Mouse (Mus musculus) heart, embryonic 13.5 days (tissue): ENCODE measurements around the gene Gm11937. TPM values are rescaled to one million over a fixed set of nuclear protein-coding genes. Genes with fewer than 3 reads are reported as not detected.
A peak's percentile ranks its signal among the peaks of the same experiment; 100 is the strongest.

ENCODE experiments used
- ATAC-seq: fragments of 200-750 bp; cut with Nextera tagmentation; 2 replicates; pipeline ENCODE4 v1.8.0; 2017; ENCODE audit warnings: moderate TSS enrichment; ENCODE audit not compliant: insufficient number of reproducible peaks, low FRiP score, low TSS enrichment; ENCODE audit errors: extremely low read depth
- H3K27ac ChIP-seq: fragments of 300-500 bp; sonication (generic); replicated peaks from 2 replicates; pipeline ENCODE4 v1.5.1; 2015; ENCODE audit warnings: moderate library complexity, mild to moderate bottlenecking, inconsistent platforms
- H3K27me3 ChIP-seq: fragments of 300-500 bp; sonication (generic); replicated peaks from 2 replicates; pipeline ENCODE4 v1.6.1; 2015; ENCODE audit warnings: mild to moderate bottlenecking, inconsistent platforms
- H3K36me3 ChIP-seq: fragments of 300-500 bp; sonication (generic); 2 replicates; pipeline ENCODE4 v1.6.1; 2015; ENCODE audit warnings: mild to moderate bottlenecking, inconsistent platforms
- H3K4me1 ChIP-seq: fragments of 300-500 bp; sonication (generic); 2 replicates; pipeline ENCODE4 v1.6.1; 2015; ENCODE audit warnings: inconsistent platforms
- H3K4me2 ChIP-seq: fragments of 300-500 bp; sonication (generic); 2 replicates; pipeline ENCODE4 v1.6.1; 2015; ENCODE audit warnings: inconsistent platforms, mild to moderate bottlenecking, moderate library complexity
- H3K4me3 ChIP-seq: fragments of 300-500 bp; sonication (generic); 2 replicates; pipeline ENCODE4 v1.5.1; 2015; ENCODE audit warnings: moderate library complexity, mild to moderate bottlenecking, inconsistent platforms
- H3K9ac ChIP-seq: fragments of 300-500 bp; sonication (generic); 2 replicates; pipeline ENCODE4 v1.6.1; 2015; ENCODE audit warnings: inconsistent platforms, mild to moderate bottlenecking, moderate library complexity
- H3K9me3 ChIP-seq: fragments of 300-500 bp; sonication (generic); 2 replicates; pipeline ENCODE4 v1.6.1; 2016; ENCODE audit warnings: inconsistent platforms
- WGBS: fragments of 180-500 bp; shearing (Covaris S2); methylation state at CpG from one replicate; pipeline ENCODE4 v1.1.7; 2015; ENCODE audit warnings: mixed read lengths; 5-methylcytosine and 5-hydroxymethylcytosine counted together
- polyA plus RNA-seq: library from polyadenylated mRNA; unstranded; fragments of >200 nt; fragmentation: Nextera tagmentation; extraction: Ambion mirVana; gene quantifications from 2 replicates; pipeline ENCODE4 v1.2.1, GENCODE M21; 2015

Gm11937 gene
- polyA plus RNA-seq, 1 experiment from 2014 or later = not detected

GRCm38 (mm10) chr11:99581051-99581450, 28.9 kb downstream of the Gm11937 start:
- Histone ChIP-seq H3K4me2 (no peak overlapping the region), H3K27ac (no peak overlapping the region), H3K9me3 (no peaks in the 10 kb centered on the region), H3K4me3 (no peak overlapping the region), H3K4me1 (no peaks in the 10 kb centered on the region), H3K9ac (no peak overlapping the region), H3K36me3 (no peaks in the 10 kb centered on the region), H3K27me3 (no peaks in the 10 kb centered on the region)
- ATAC-seq = no peak
- 82% methylated on average over 5 of the region's 5 CpGs for WGBS

- no peaks in the 10 kb centered on the region for H3K4me1 ChIP-seq
- no peak within 1 kb of the TSS for H3K4me2 ChIP-seq
- no peaks in the 10 kb centered on the region for H3K9me3 ChIP-seq
- no peak within 1 kb of the TSS for H3K4me3 ChIP-seq
- no peak for ATAC-seq
- no peak within 1 kb of the TSS for H3K27ac ChIP-seq
- H3K36me3 ChIP-seq = no peaks in the 10 kb centered on the region
- H3K9ac ChIP-seq = no peak within 1 kb of the TSS
- no peaks in the 10 kb centered on the region for H3K27me3 ChIP-seq
- WGBS = 86% methylated on average over 6 of the region's 6 CpGs
These were observed 29.4 kb downstream of the Gm11937 start, which contains the start of gene Krtap1-5 for GRCm38 (mm10) chr11:99580636-99581035. Krtap1-5 (minus strand) TSS chr11:99581016.

GRCm38 (mm10) chr11:99574106-99574505, 35.9 kb downstream of the Gm11937 start:
- H3K4me1 ChIP-seq = no peaks in the 10 kb centered on the region
- no peaks in the 10 kb centered on the region for H3K27me3 ChIP-seq
- H3K9me3 ChIP-seq = no peaks in the 10 kb centered on the region
- H3K27ac ChIP-seq = no peak overlapping the region
- H3K4me2 ChIP-seq = peak overlapping the region; percentile 59
- H3K9ac ChIP-seq = peak overlapping the region; percentile 47; the same call in 1 of the 2 replicates
- ATAC-seq = no peak
- no peaks in the 10 kb centered on the region for H3K36me3 ChIP-seq
- WGBS = 0% methylated on average over 7 of the region's 7 CpGs
- H3K4me3 ChIP-seq = peak overlapping the region; percentile 11; the same call in 1 of the 2 replicates

- Histone ChIP-seq H3K27ac (no peak overlapping the region), H3K27me3 (no peaks in the 10 kb centered on the region), H3K4me3 (no peak overlapping the region), H3K9me3 (no peaks in the 10 kb centered on the region), H3K9ac (no peak overlapping the region), H3K36me3 (no peaks in the 10 kb centered on the region), H3K4me1 (no peaks in the 10 kb centered on the region), H3K4me2 (no peak overlapping the region)
- WGBS = 64% methylated on average over 4 of the region's 4 CpGs
- ATAC-seq = no peak
These were observed 36.8 kb downstream of the Gm11937 start for GRCm38 (mm10) chr11:99573164-99573563.

GRCm38 (mm10) chr11:99566530-99566929, 43.5 kb downstream of the Gm11937 start, which contains the start of gene Krtap3-1:
Krtap3-1 (minus strand) TSS chr11:99566630.
- H3K4me2 ChIP-seq = no peak within 1 kb of the TSS
- H3K4me1 ChIP-seq = no peaks in the 10 kb centered on the region
- H3K36me3 ChIP-seq = no peaks in the 10 kb centered on the region
- H3K27me3 ChIP-seq = no peaks in the 10 kb centered on the region
- no peak within 1 kb of the TSS for H3K9ac ChIP-seq
- ATAC-seq = no peak
- H3K27ac ChIP-seq = no peak within 1 kb of the TSS
- H3K9me3 ChIP-seq = no peaks in the 10 kb centered on the region
- 86% methylated on average over 7 of the region's 7 CpGs for WGBS
- H3K4me3 ChIP-seq = no peak within 1 kb of the TSS

GRCm38 (mm10) chr11:99562580-99562979, 47.4 kb downstream of the Gm11937 start:
- no peak for ATAC-seq
- H3K27me3 ChIP-seq = no peaks in the 10 kb centered on the region
- WGBS = 74% methylated on average over 6 of the region's 6 CpGs

More at GRCm38 (mm10) chr11:99562580-99562979, 47.4 kb downstream of the Gm11937 start:
- H3K4me3 ChIP-seq = no peak overlapping the region
- no peak overlapping the region for H3K4me2 ChIP-seq
- no peaks in the 10 kb centered on the region for H3K9me3 ChIP-seq
- peaks cover 4% of the 10 kb centered on the region; the same call in 1 of the 2 replicates for H3K4me1 ChIP-seq
- no peak overlapping the region for H3K9ac ChIP-seq
- H3K36me3 ChIP-seq = no peaks in the 10 kb centered on the region
- no peak overlapping the region for H3K27ac ChIP-seq

Other genes with a start within 250 kb of the Gm11937 start
- gene Krt28, start 235.3 kb downstream of the Gm11937 start, polyA plus RNA-seq = 0.20 TPM in 1 of 2 replicates, not detected in the other
- 11.1 and 14.2 TPM in 2 replicates for gene Krt10, start 220.8 kb downstream of the Gm11937 start, polyA plus RNA-seq
- gene Krt12, start 187.9 kb downstream of the Gm11937 start, polyA plus RNA-seq = not detected in 2 replicates
- gene Krt20, start 172.0 kb downstream of the Gm11937 start, polyA plus RNA-seq = 2.3 and 3.2 TPM in 2 replicates
- 0.52 and 0.57 TPM in 2 replicates for gene Krt23, start 117.1 kb downstream of the Gm11937 start, polyA plus RNA-seq
- gene Krt39, start 88.9 kb downstream of the Gm11937 start, polyA plus RNA-seq = not detected in 2 replicates
- not detected in 2 replicates for gene Krt40, start 67.0 kb downstream of the Gm11937 start, polyA plus RNA-seq
- not detected in 2 replicates for gene Krtap3-3, start 59.3 kb downstream of the Gm11937 start, polyA plus RNA-seq
- gene Krtap3-2, start 53.3 kb downstream of the Gm11937 start, polyA plus RNA-seq = not detected in 2 replicates
- gene Gm11939, start 50.7 kb downstream of the Gm11937 start, polyA plus RNA-seq = not detected in 2 replicates
- gene Krtap3-1, start 43.6 kb downstream of the Gm11937 start, polyA plus RNA-seq = not detected in 2 replicates
- gene Krtap1-5, start 29.2 kb downstream of the Gm11937 start, polyA plus RNA-seq = not detected in 2 replicates
- not detected in 2 replicates for gene Krtap1-4, start 26.5 kb downstream of the Gm11937 start, polyA plus RNA-seq
- gene Krtap1-3, start 18.9 kb downstream of the Gm11937 start, polyA plus RNA-seq = not detected in 2 replicates
- not detected in 2 replicates for gene Krtap9-3, start 12.1 kb downstream of the Gm11937 start, polyA plus RNA-seq
- not detected in 2 replicates for gene Gm11938, start 6.9 kb downstream of the Gm11937 start, polyA plus RNA-seq
- gene Krtap2-4, start 4.7 kb upstream of the Gm11937 start, polyA plus RNA-seq = not detected in 2 replicates
- not detected in 2 replicates for gene Gm11562, start 10.2 kb upstream of the Gm11937 start, polyA plus RNA-seq
- gene Krtap4-1, start 18.0 kb upstream of the Gm11937 start, polyA plus RNA-seq = not detected in 2 replicates
- not detected in 2 replicates for gene Krtap4-2, start 24.9 kb upstream of the Gm11937 start, polyA plus RNA-seq
- gene Krtap4-7, start 33.9 kb upstream of the Gm11937 start, polyA plus RNA-seq = not detected in 2 replicates
- gene Gm11555, start 40.0 kb upstream of the Gm11937 start, polyA plus RNA-seq = not detected in 2 replicates
- not detected in 2 replicates for gene Gm11563, start 48.8 kb upstream of the Gm11937 start, polyA plus RNA-seq
- gene Krtap4-6, start 55.8 kb upstream of the Gm11937 start, polyA plus RNA-seq = not detected in 2 replicates
- gene Gm14190, start 80.6 kb upstream of the Gm11937 start, polyA plus RNA-seq = not detected in 2 replicates
- not detected in 2 replicates for gene Gm14180, start 124.1 kb upstream of the Gm11937 start, polyA plus RNA-seq
- not detected in 2 replicates for gene Gm11595, start 162.7 kb upstream of the Gm11937 start, polyA plus RNA-seq
- not detected in 2 replicates for gene Krtap4-8, start 170.5 kb upstream of the Gm11937 start, polyA plus RNA-seq
- not detected in 2 replicates for gene Krtap4-9, start 175.0 kb upstream of the Gm11937 start, polyA plus RNA-seq
- not detected in 2 replicates for gene Gm11596, start 183.3 kb upstream of the Gm11937 start, polyA plus RNA-seq
- gene Gm11569, start 188.7 kb upstream of the Gm11937 start, polyA plus RNA-seq = not detected in 2 replicates
- gene Gm11554, start 194.3 kb upstream of the Gm11937 start, polyA plus RNA-seq = not detected in 2 replicates
- gene Krtap4-13, start 199.7 kb upstream of the Gm11937 start, polyA plus RNA-seq = not detected in 2 replicates
- gene Gm11564, start 205.5 kb upstream of the Gm11937 start, polyA plus RNA-seq = not detected in 2 replicates
- gene 2300003K06Rik, start 227.9 kb upstream of the Gm11937 start, polyA plus RNA-seq = not detected in 2 replicates
- not detected in 2 replicates for gene Krtap4-16, start 241.4 kb upstream of the Gm11937 start, polyA plus RNA-seq
- gene Gm11568, start 247.7 kb upstream of the Gm11937 start, polyA plus RNA-seq = not detected in 2 replicates